Mouse (Mus musculus) hindbrain, embryonic 11.5 days (tissue): ENCODE measurements around the gene Aak1. TPM values are rescaled to one million over a fixed set of nuclear protein-coding genes. Genes with fewer than 3 reads are reported as not detected.

Experiments used
- ATAC-seq: fragments of 200-750 bp; cut with Nextera tagmentation; 2 replicates; pipeline ENCODE4 v1.8.0; 2017; ENCODE audit warnings: mild to moderate bottlenecking, moderate TSS enrichment, moderate library complexity; ENCODE audit not compliant: low FRiP score
- DNase-seq: peaks from one replicate; pipeline ENCODE4 v3.0.0-alpha.2; 2015; ENCODE audit warnings: low spot score
- H3K27ac ChIP-seq: fragments of 300-500 bp; sonication (generic); 2 replicates; pipeline ENCODE4 v1.5.1; 2014; ENCODE audit warnings: mild to moderate bottlenecking, low read depth, low read length
- H3K27me3 ChIP-seq: fragments of 300-500 bp; sonication (generic); 2 replicates; pipeline ENCODE4 v1.6.1; 2014; ENCODE audit warnings: mild to moderate bottlenecking, low read length, moderate library complexity, mixed read lengths; ENCODE audit not compliant: control insufficient read depth, insufficient read depth
- H3K36me3 ChIP-seq: fragments of 300-500 bp; sonication (generic); 2 replicates; pipeline ENCODE4 v1.6.1; 2014; ENCODE audit warnings: mild to moderate bottlenecking, low read length, moderate library complexity, mixed read lengths; ENCODE audit not compliant: control insufficient read depth, insufficient read depth
- H3K4me1 ChIP-seq: fragments of 300-500 bp; sonication (generic); replicated peaks from 2 replicates; pipeline ENCODE4 v1.6.1; 2014; ENCODE audit warnings: low read length, mixed read lengths; ENCODE audit not compliant: control insufficient read depth, insufficient read depth
- H3K4me2 ChIP-seq: fragments of 300-500 bp; sonication (generic); replicated peaks from 2 replicates; pipeline ENCODE4 v1.6.1; 2014; ENCODE audit warnings: mild to moderate bottlenecking, low read depth, low read length
- H3K4me3 ChIP-seq: fragments of 300-500 bp; sonication (generic); 2 replicates; pipeline ENCODE4 v1.5.1; 2014; ENCODE audit warnings: low read depth, low read length
- H3K9ac ChIP-seq: fragments of 300-500 bp; sonication (generic); 2 replicates; pipeline ENCODE4 v1.6.1; 2014; ENCODE audit warnings: low read depth, low read length
- H3K9me3 ChIP-seq: fragments of 300-500 bp; sonication (generic); 2 replicates; pipeline ENCODE4 v1.6.1; 2016; ENCODE audit warnings: low read length; ENCODE audit not compliant: control insufficient read depth
- WGBS: fragments of 180-500 bp; shearing (Covaris S2); extraction: QIAGEN DNeasy Blood & Tissue Kit; methylation state at CpG from one replicate; pipeline ENCODE4 v1.1.7; 2014; 5-methylcytosine and 5-hydroxymethylcytosine counted together
- polyA plus RNA-seq: library from polyadenylated mRNA; unstranded; fragments of >200 nt; fragmentation: Nextera tagmentation; extraction: Ambion mirVana; gene quantifications from 2 replicates; pipeline ENCODE4 v1.2.1, GENCODE M21; 2014

Aak1 gene
- 22.0 and 33.0 TPM in 2 replicates for polyA plus RNA-seq

GRCm38 (mm10) chr6:86848915-86849644, at the start of gene Aak1:
TSS of gene Aak1 (plus strand) at chr6:86849517.
- under 1% methylated on average over 60 of the region's 60 CpGs for WGBS
- H3K4me1 ChIP-seq: 0 out of 2 replicates have a peak, but pooled peaks cover 3% of the 10 kb centered on the region
- peak; percentile 97 for DNase-seq
- H3K27me3 ChIP-seq: no peaks in the 10 kb centered on the region
- peak within 1 kb of the TSS; percentile 73 for H3K4me2 ChIP-seq
- ATAC-seq: peak; percentile 93
- H3K9me3 ChIP-seq: no peaks in the 10 kb centered on the region
- H3K27ac ChIP-seq: peak within 1 kb of the TSS; percentile 95
- H3K4me3 ChIP-seq: peak within 1 kb of the TSS; percentile 82
- H3K36me3 ChIP-seq: no peaks in the 10 kb centered on the region
- H3K9ac ChIP-seq: peak within 1 kb of the TSS; percentile 86

GRCm38 (mm10) chr6:86800467-86800866, 48.9 kb upstream of the Aak1 start:
- 93% methylated on average over 3 of the region's 3 CpGs for WGBS

GRCm38 (mm10) chr6:86801431-86801830, 47.9 kb upstream of the Aak1 start:
- peak; percentile 33 for DNase-seq
- 41% methylated on average over 11 of the region's 11 CpGs for WGBS
- Histone ChIP-seq H3K36me3 (no peaks in the 10 kb centered on the region), H3K27ac (no peak overlapping the region), H3K9ac (no peak overlapping the region), H3K27me3 (no peaks in the 10 kb centered on the region), H3K4me3 (no peak overlapping the region), H3K4me2 (no peak overlapping the region), H3K9me3 (no peaks in the 10 kb centered on the region), H3K4me1 (no peaks in the 10 kb centered on the region)
- no peak for ATAC-seq

More at GRCm38 (mm10) chr6:86800467-86800866, 48.9 kb upstream of the Aak1 start:
- DNase-seq: no peak
- no peak for ATAC-seq
- no peak overlapping the region for H3K9ac ChIP-seq
- H3K27ac ChIP-seq: no peak overlapping the region
- H3K27me3 ChIP-seq: no peaks in the 10 kb centered on the region
- no peak overlapping the region for H3K4me3 ChIP-seq
- H3K4me1 ChIP-seq: no peaks in the 10 kb centered on the region
- H3K9me3 ChIP-seq: no peaks in the 10 kb centered on the region
- no peak overlapping the region for H3K4me2 ChIP-seq
- no peaks in the 10 kb centered on the region for H3K36me3 ChIP-seq

- H3K9me3 ChIP-seq: no peaks in the 10 kb centered on the region
- H3K27ac ChIP-seq: no peak overlapping the region
- ATAC-seq: no peak
- no peak overlapping the region for H3K9ac ChIP-seq
- DNase-seq: no peak
- no peak overlapping the region for H3K4me3 ChIP-seq
- H3K4me1 ChIP-seq: no peaks in the 10 kb centered on the region
- no peak overlapping the region for H3K4me2 ChIP-seq
- H3K36me3 ChIP-seq: no peaks in the 10 kb centered on the region
- H3K27me3 ChIP-seq: no peaks in the 10 kb centered on the region
- WGBS: 80% methylated on average over 3 of the region's 3 CpGs
Measured at GRCm38 (mm10) chr6:86804646-86805045, 44.7 kb upstream of the Aak1 start.

- no peak for ATAC-seq
Measured at GRCm38 (mm10) chr6:86806455-86807086, 42.7 kb upstream of the Aak1 start.

GRCm38 (mm10) chr6:86812919-86813318, 36.4 kb upstream of the Aak1 start:
- Histone ChIP-seq H3K27me3 (no peaks in the 10 kb centered on the region), H3K9ac (no peak overlapping the region), H3K4me2 (no peak overlapping the region), H3K36me3 (no peaks in the 10 kb centered on the region), H3K9me3 (no peaks in the 10 kb centered on the region), H3K4me3 (no peak overlapping the region), H3K27ac (no peak overlapping the region), H3K4me1 (no peaks in the 10 kb centered on the region)
- DNase-seq: no peak
- no peak for ATAC-seq
- 64% methylated on average over 4 of the region's 4 CpGs for WGBS

More at GRCm38 (mm10) chr6:86806455-86807086, 42.7 kb upstream of the Aak1 start:
- Histone ChIP-seq H3K27me3 (no peaks in the 10 kb centered on the region), H3K4me1 (no peaks in the 10 kb centered on the region), H3K4me2 (no peak overlapping the region), H3K4me3 (no peak overlapping the region), H3K9ac (no peak overlapping the region), H3K36me3 (no peaks in the 10 kb centered on the region), H3K9me3 (no peaks in the 10 kb centered on the region), H3K27ac (no peak overlapping the region)
- WGBS: 2% methylated on average over 5 of the region's 5 CpGs
- DNase-seq: peak; percentile 74

- Histone ChIP-seq H3K4me1 (no peaks in the 10 kb centered on the region), H3K9ac (no peak overlapping the region), H3K27me3 (no peaks in the 10 kb centered on the region), H3K27ac (no peak overlapping the region), H3K4me2 (no peak overlapping the region), H3K36me3 (no peaks in the 10 kb centered on the region), H3K4me3 (no peak overlapping the region), H3K9me3 (no peaks in the 10 kb centered on the region)
- DNase-seq: peak; percentile 43
- WGBS: 28% methylated on average over 3 of the region's 3 CpGs
- ATAC-seq: no peak
Measured at GRCm38 (mm10) chr6:86813341-86813740, 36.0 kb upstream of the Aak1 start.

GRCm38 (mm10) chr6:86814926-86815325, 34.4 kb upstream of the Aak1 start:
- H3K36me3 ChIP-seq: no peaks in the 10 kb centered on the region
- ATAC-seq (no peak), DNase-seq (peak; percentile 31)
- H3K4me3 ChIP-seq: no peak overlapping the region
- no peaks in the 10 kb centered on the region for H3K4me1 ChIP-seq
- H3K4me2 ChIP-seq: no peak overlapping the region; the same call in 1 of the 2 replicates
- H3K9me3 ChIP-seq: no peaks in the 10 kb centered on the region
- 36% methylated on average over 3 of the region's 3 CpGs for WGBS
- H3K27me3 ChIP-seq: no peaks in the 10 kb centered on the region
- 0 out of 2 replicates have a peak overlapping the region, but pooled peaks have one; percentile 11 for H3K9ac ChIP-seq
- no peak overlapping the region for H3K27ac ChIP-seq
